Mouse (Mus musculus) adrenal gland (tissue): ENCODE measurements around the gene Kirrel3.

Experiments used
- intact Hi-C: fragments of 180-260 bp; cut with DNase I; formaldehyde crosslinking; loops from one replicate; pipeline ENCODE4 v1.15.1; 2025

Gene Kirrel3

DNA sequence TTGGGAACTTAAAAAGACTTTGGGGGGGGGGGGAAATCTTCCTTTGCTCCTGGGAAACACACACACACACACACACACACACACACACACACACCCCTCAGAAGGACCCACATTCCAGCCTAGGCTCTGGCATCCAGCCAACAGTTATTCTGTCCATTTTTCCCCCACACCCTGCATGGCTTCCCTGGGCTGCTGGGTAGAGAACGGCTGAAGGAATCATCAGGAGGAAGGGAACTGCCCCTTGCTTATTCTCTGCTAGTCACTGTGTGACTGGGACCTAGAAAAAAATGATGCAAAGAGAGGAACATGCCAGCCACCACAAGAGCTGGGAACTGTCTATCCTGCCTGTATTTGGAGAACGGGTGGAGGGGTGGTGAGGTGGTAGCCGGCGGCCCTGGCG, 532.4 kb downstream of the Kirrel3 start:
- intact Hi-C loops, result loop anchor here (2.0 to 5.0 kb wide), 4 partner anchors 35 to 519 kb away; no protein-coding TSS in a partner anchor

- intact Hi-C loops, result loop anchor here (2.0 to 5.0 kb wide), 4 partner anchors 37 to 521 kb away; no protein-coding TSS in a partner anchor
Measured at GRCm38 (mm10) chr9:35019372-35019771, 533.7 kb downstream of the Kirrel3 start.

- intact Hi-C loops, result no loop called here
Measured at GRCm38 (mm10) chr9:35020015-35020653, 534.4 kb downstream of the Kirrel3 start.

- intact Hi-C loops, result no loop called here
Measured at GRCm38 (mm10) chr9:35021744-35022143, 536.0 kb downstream of the Kirrel3 start.

DNA sequence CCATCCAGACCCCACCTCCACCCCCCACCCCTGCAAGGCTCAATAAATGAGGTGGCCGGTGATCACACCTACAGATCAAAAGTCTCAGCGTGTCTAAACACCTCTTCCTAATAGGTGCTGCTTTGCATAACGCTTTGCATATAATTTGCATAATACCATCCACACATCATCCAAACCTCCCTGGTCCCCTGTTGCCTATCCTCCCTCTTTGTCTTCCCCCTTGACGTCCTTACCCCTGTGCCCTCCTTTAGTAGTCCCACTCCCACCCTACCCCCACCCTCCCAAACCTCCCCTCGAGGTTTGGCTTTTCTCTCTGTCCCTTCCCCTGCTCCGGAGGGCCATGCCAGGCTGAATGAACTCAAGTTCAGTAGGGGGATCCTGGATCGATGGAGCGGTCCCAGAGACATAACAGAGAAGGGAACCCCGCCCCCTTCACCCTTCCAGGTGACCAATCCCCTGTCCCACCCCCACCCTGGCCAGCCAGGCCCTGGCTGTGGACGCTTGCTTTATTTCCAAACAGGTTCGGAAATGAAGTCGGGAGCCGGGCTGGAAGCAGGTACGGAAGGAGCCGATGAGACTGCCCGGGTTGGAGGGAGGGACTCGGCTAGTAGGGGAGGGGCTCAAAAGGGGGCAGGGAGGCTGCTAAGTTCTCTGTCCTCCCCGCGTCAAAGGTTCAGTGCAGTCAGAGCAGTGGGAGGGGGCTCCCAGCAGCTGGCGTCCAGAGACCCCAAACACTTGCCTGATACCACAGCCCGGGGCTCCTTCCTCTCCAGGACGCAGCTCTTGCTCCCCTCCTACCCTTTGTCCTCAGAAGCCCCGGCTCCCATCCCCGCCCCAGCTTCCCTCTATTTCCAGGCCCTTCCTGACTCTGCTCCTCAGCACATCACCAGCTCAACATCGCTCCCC, 539.1 kb downstream of the Kirrel3 start:
- intact Hi-C loops, result no loop called here

DNA sequence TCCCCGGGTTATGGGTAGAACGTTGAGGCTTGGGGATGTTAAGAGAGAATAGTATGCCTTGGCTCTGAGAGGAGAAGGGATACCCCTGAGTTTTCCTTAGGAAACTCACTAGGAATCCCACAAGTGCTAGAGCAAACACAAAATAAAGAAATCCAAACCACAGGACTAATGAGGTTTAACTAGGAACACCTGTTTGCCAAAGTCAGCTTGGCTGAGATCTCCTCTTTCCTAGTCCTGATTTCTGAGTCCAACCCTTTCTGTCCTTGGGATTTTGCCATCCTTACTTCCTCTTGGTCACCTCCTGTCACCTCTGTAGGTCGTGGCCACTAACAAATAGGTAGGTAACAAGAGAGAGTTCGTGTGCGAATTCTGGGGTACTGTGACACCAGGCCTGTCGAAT, 540.6 kb downstream of the Kirrel3 start:
- intact Hi-C loops, result no loop called here

- intact Hi-C loops, result no loop called here
Measured at GRCm38 (mm10) chr9:35026897-35027311, 541.2 kb downstream of the Kirrel3 start.

DNA sequence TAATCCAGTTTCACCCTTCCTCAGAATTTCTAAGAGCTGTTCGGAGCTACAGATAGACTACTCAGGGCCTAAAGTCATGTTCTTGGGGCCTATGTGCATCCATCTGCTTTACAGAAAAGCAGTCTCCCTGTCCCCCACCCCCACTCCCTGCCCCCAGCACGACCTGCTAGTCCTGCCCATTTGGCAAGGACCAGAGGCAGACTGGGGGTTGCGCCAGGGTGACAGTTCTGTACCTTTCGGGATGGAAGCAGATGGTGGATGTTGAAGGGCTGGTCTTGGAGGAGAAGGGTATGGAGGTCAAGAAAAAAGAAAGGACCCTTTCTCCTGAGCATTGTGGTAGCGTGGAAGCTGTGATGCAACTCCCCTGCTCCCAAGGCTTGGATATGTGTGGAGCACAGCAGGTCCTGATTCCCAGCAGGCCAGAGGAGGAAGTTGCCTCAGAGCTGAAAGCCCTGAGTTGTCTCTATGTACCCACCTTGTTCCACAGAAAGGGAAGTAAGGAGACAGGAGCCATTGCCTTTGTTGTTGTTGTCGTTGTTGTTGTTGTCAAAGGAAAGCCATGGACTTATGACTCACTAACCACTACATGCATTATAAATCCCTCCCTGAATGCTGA, 541.8 kb downstream of the Kirrel3 start:
- intact Hi-C loops, result no loop called here

- intact Hi-C loops, result loop anchor here (1.0 to 5.0 kb wide), 2 partner anchors 81 to 135 kb away; no protein-coding TSS in a partner anchor
Measured at GRCm38 (mm10) chr9:35030823-35031222, 545.1 kb downstream of the Kirrel3 start.

DNA sequence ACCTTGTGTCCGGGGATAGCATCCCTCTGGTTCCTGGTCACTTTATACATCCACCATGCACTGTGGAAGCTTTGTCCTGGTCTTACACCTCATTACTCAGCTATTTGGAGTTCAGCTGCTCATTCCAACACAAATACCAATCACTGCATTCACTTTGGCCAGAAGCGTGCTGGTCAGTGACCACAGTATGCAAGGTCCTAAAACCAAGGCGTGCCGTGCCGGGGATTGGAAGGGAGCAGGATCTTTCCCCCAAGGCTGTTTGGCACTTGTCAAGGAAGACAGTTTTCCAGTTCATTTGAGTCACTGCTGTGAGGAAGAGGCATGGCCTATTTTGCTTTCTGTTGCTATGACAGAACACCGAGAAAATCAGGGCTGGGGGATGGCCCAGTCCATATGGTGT, 546.8 kb downstream of the Kirrel3 start:
- intact Hi-C loops, result loop anchor here (5.0 kb wide), 1 partner anchor 80 kb away; no protein-coding TSS in a partner anchor

GRCm38 (mm10) chr9:35035074-35035473, 549.4 kb downstream of the Kirrel3 start:
- intact Hi-C loops, result no loop called here

DNA sequence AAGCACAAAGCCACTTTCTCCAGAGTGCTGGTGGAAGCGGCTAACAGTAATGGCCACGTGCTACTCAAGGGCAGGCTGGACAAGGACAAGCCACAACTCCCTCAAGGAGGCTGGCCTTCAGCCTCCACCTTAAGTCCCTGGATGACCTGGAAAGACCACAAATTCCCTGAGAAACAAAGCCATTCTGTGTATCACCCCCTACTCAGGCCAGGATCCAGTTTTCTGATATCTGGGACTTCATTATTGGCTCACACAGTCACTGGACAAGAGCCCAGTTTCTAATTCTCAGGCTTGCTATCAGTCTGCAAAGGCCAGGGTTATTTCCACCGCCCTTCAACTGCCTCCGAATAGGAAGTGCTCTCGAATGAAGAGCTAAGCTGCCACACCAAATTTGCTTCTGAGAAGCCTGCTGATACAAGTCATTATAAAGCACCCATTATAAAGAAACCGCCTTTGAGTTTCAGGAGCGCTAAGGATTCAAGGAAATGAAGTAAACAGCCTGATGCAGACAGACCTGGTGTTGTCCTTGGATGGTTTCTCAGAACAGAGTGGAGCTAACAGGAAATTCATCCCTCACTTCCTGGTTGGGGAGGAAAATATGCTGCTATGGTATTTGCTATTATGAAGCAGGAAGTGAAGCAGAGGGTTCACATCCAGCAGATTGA, 553.4 kb downstream of the Kirrel3 start:
- intact Hi-C loops, result no loop called here

DNA sequence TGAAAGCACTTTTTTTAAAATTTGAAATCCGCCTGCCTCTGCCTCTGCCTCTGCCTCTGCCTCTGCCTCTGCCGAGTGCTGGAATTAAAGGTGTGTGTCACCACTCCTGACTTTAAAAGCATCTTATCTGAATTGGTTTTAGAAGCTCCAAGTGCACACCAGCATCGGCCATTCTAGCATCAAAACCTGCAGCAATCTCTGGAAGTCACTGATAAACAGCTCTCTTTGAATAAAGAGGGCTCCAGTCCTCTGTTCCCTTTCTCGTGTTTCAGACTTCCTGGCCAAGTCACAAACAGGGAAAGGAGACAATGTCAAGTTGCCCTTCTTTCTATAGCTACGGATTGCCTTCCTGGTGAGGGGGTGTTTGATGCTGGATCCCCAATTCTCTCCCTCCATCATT, 554.2 kb downstream of the Kirrel3 start:
- intact Hi-C loops, result no loop called here

DNA sequence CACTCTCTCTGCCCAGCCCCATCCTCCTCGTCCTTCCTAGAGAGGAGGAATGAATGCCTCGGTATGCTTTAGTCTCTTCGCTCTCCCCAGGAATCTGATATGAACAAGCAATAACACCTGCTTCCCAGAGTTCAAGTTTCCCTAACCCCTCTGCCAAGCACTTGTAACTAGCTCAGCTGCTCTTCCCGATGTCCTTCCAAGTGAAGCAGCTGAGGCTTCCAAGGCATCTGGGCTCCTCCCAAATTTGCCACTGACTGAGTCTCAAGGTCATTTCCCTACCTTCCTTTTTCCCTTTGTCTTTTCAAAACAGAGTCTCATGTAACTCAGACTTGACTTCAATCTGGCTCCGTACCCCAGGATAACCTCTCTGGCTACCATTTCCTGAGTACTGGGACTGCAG, 555.8 kb downstream of the Kirrel3 start:
- intact Hi-C loops, result no loop called here

DNA sequence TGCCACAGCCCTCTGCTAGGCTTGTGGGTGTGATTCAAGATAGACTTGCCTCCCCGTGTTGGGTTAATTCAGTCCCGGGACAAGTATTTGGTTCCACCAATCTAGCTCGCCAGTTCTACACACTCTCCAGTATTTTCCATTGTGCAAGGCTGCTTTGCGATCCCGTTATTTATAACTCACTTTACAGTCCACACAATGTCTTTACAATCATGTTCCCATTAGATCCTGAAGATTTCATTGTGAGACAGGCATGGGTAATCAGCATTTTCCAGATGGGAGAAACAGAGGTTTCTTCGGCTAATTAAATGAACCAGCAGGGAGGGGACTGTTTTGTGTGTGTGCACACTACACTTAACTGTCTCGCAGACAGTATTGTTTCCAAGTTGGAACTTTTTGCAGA, 557.9 kb downstream of the Kirrel3 start:
- intact Hi-C loops, result no loop called here

GRCm38 (mm10) chr9:35044458-35044857, 558.8 kb downstream of the Kirrel3 start:
- intact Hi-C loops, result no loop called here

DNA sequence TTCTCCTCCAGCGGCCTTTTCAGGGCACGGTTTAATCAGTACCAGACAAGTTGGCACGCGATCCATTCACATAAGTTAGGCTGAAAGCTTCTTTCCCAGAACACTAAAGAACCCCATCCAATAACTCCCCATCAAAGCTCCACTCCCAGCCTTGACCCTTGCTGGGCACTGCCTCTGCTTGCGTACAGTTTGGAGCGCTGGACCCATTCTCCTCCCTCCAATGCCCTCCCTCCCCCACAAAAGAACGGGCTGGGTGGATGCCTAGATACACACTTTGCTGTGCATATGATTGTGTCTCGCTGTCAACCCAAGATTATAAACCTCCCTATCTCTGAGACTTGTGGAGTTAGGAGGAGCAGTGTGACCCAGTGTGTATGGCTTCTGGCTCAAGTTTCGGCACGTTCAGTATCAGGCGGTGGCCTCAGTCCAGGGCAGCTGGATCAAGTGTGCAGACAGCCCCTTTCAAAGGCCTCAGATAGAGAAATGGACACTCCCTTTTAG, 559.4 kb downstream of the Kirrel3 start:
- intact Hi-C loops, result loop anchor here (5.0 kb wide), 1 partner anchor 72 kb away; the partner anchor contains the start of gene St3gal4

GRCm38 (mm10) chr9:35045756-35046155, 560.1 kb downstream of the Kirrel3 start:
- intact Hi-C loops, result loop anchor here (5.0 kb wide), 1 partner anchor 72 kb away; the partner anchor contains the start of gene St3gal4

GRCm38 (mm10) chr9:35048449-35048848, 562.8 kb downstream of the Kirrel3 start:
- intact Hi-C loops, result loop anchor here (5.0 kb wide), 1 partner anchor 69 kb away; the partner anchor contains the start of gene St3gal4

- intact Hi-C loops, result loop anchor here (5.0 kb wide), 1 partner anchor 67 kb away; the partner anchor contains the start of gene St3gal4
Measured at GRCm38 (mm10) chr9:35049891-35050527, 564.3 kb downstream of the Kirrel3 start.
